Mouse (Mus musculus) heart, postnatal 36 days (tissue): ENCODE data around the gene Nab2. TPM values are rescaled to one million over a fixed set of nuclear protein-coding genes. Genes with fewer than 3 reads are reported as not detected.
A peak's percentile ranks its signal among the peaks of the same experiment; 100 is the strongest.
"Not testable (repeated sequence)": the region's sequence is repeated elsewhere in the genome, so short reads cannot be mapped to it uniquely, and the experiment has no call there.

Source experiments
- DNase-seq, 2 experiments: peaks; one replicate each; pipeline ENCODE4 v3.0.0; 2021 to 2022
- intact Hi-C: fragments of 180-260 bp; cut with DNase I; formaldehyde crosslinking; loops from one replicate; pipeline ENCODE4 v1.15.1; 2025
- total RNA-seq, 2 experiments: library from RNA; stranded (reverse); gene quantifications; 2 replicates each; pipeline ENCODE4 v1.2.3; 2021

The Nab2 gene
- total RNA-seq, 2 experiments from 2014 or later, result 5.7 to 8.4 TPM

- peak; percentile 86 to 90 for DNase-seq
- intact Hi-C loops, result loop anchor here (5.0 kb wide), 2 partner anchors 108 to 332 kb away; partner anchors contain the start of gene Hsd17b6
Observed at GRCm38 (mm10) chr10:127674794-127675522, 6.6 kb upstream of the Nab2 start.

- intact Hi-C loops, result no loop called here
- no peak for DNase-seq
Observed at GRCm38 (mm10) chr10:127674046-127674655, 5.8 kb upstream of the Nab2 start.

DNA sequence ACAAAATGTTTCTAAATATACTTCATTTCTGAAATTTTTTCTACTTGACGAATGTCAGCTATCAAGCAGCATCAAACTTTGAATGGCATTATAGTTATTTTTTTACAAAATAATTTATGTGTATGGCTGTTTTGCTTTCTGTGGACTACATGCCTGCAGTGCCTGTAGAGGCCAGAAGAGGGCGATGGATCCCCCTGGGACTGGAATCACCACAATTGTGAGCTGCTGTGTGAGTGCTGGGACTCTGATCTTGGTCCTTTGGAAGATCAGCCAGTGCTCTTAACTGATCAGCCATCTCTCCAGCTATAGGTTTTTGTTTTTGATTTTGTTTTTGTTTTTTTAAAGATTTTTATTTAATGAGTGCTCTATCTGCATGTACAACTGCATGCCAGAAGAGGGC lies 2.9 kb upstream of the Nab2 start:
- no peak for DNase-seq

DNA sequence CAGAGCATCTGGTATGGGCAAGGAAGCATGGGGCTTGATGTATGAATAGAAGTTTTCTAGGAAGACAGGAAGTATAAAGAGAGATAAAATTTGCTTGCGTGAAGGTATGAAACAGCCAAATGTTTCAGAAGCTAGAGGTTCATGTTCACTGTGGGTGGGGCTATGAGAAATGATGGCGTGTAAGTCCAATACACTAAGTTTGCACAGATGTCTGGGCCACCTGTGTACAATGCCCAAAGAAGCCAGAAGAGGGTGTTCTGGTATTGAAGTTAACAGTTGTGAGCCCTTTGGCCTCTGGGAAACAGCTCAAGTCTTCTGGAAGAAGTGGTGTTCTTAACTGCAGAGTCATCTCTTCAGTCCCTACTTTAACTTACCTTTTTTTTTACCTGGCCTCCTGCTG lies 1.8 kb upstream of the Nab2 start:
- DNase-seq, result no peak
- intact Hi-C loops, result no loop called here

More for the DNA sequence above, 2.9 kb upstream of the Nab2 start:
- intact Hi-C loops, result no loop called here

GRCm38 (mm10) chr10:127669170-127669569 lies 802 bp upstream of the Nab2 start:
- DNase-seq, result no peak

GRCm38 (mm10) chr10:127667269-127668092 lies 887 bp downstream of the Nab2 start:
- DNase-seq, result peak; percentile 83 to 87
- intact Hi-C loops, result loop anchor here (5.0 to 10.0 kb wide), 2 partner anchors 380 to 507 kb away; partner anchors contain the start of gene Mbd6

More at GRCm38 (mm10) chr10:127669170-127669569, 802 bp upstream of the Nab2 start:
- intact Hi-C loops, result loop anchor here (5.0 to 10.0 kb wide), 2 partner anchors 382 to 506 kb away; partner anchors contain the start of gene Mbd6

DNA sequence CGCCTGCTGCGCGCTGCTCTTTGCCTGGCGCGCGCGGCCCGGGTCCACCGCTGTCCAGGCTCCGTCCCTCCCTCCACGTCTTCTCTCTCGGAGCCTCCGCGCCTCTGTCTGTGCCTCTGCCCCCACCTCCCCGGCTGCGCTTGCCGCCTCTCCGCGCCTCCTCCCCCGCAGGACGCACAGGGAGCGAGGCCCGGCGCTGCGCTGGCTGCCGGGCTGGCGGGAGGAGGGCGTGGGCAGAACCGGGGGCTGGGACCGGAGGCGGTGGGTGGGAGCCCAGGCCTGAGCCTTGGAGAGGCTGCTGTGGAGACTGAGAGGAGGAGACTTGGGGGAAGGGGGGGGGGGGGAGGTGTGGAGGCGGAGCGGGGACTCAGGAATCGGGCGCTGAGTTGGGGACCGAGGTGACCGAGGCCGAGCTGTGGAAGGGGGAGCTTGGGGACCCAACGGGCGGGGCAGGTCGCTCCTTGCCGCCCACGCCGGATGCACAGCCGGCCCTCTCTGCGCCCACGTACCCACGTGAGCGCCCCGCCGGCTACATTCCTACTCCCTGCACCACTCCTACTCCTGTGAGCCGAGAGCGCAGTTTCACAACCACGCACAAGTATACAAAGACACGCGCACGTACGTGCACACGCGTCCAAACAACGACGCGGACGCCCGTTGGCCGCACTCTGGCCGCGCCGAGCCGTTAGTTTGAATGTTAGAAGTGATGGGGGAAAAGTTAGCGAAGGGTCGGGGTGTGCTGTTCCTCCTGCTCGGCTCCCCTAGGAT lies 1.7 kb downstream of the Nab2 start, which contains the start of gene Nemp1:
Nemp1 (plus strand) TSS at position 401 of the 768 bp plus-strand sequence.
- peak; percentile 86 to 90 for DNase-seq
- intact Hi-C loops, result loop anchor here (1.0 to 10.0 kb wide), 3 partner anchors 23 to 508 kb away; partner anchors contain the start of gene Mbd6

GRCm38 (mm10) chr10:127665366-127666181 lies 2.8 kb downstream of the Nab2 start:
- intact Hi-C loops, result loop anchor here (1.0 to 10.0 kb wide), 3 partner anchors 22 to 509 kb away; partner anchors contain the start of gene Mbd6
- peak in 1 of 2 experiments; percentile 52 for DNase-seq

DNA sequence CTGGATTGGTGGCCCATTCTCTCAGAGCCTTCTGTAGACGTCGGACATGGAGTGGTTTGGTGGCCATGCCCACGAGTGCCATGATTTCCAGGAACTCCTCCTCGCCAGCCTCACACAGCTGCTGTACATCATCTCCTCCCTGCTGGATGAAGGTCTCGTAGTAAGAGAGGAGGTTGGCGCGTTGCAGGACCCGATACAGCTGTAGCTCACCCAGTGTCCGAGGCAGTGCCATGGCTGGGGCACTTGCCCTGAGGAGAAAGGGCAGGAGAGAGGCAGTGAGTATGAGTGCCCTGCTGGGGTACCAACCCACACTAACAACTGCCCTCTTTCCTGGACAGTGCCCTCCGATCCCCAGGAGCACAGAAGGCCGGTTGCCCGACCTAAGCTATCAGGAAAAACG lies 3.5 kb downstream of the Nab2 start:
- intact Hi-C loops, result loop anchor here (5.0 to 10.0 kb wide), 2 partner anchors 378 to 510 kb away; partner anchors contain the start of gene Mbd6
- no peak for DNase-seq

- no peak for DNase-seq
Observed at GRCm38 (mm10) chr10:127664166-127664565, 4.2 kb downstream of the Nab2 start.

DNA sequence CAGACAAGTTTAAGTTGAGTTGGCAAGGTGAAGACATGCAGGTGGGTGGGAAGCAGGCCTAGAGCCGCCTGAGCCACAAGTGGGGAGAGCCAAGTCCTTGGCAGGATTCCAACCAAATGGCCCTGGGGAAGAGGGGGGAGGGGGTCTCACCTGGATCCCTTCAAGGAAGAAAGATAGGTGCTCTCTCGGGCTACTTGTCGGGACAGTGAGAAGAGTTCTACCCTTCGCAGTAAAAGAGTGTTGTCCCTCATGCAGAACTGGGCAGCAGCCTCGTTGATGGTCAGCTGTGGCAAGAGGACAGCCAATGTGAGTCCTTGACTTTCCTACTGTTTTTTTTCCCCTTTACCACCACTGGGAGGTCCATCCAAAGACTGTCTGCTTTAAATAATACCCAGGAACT lies 4.8 kb downstream of the Nab2 start:
- intact Hi-C loops, result loop anchor here (10.0 kb wide), 1 partner anchor 511 kb away; no protein-coding TSS in a partner anchor
- DNase-seq, result no peak

More at GRCm38 (mm10) chr10:127664166-127664565, 4.2 kb downstream of the Nab2 start:
- intact Hi-C loops, result loop anchor here (10.0 kb wide), 1 partner anchor 511 kb away; no protein-coding TSS in a partner anchor

GRCm38 (mm10) chr10:127662666-127663253 lies 5.6 kb downstream of the Nab2 start:
- DNase-seq, result no peak

GRCm38 (mm10) chr10:127661915-127662663 lies 6.3 kb downstream of the Nab2 start:
- intact Hi-C loops, result loop anchor here (2.0 to 10.0 kb wide), 2 partner anchors 15 to 513 kb away; no protein-coding TSS in a partner anchor

More at GRCm38 (mm10) chr10:127662666-127663253, 5.6 kb downstream of the Nab2 start:
- intact Hi-C loops, result loop anchor here (10.0 kb wide), 1 partner anchor 512 kb away; no protein-coding TSS in a partner anchor

GRCm38 (mm10) chr10:127661291-127661914 lies 7.0 kb downstream of the Nab2 start:
- DNase-seq, result no peak
- intact Hi-C loops, result loop anchor here (2.0 to 10.0 kb wide), 2 partner anchors 15 to 513 kb away; no protein-coding TSS in a partner anchor

More at GRCm38 (mm10) chr10:127661915-127662663, 6.3 kb downstream of the Nab2 start:
- DNase-seq, result peak; percentile 64 to 73

DNA sequence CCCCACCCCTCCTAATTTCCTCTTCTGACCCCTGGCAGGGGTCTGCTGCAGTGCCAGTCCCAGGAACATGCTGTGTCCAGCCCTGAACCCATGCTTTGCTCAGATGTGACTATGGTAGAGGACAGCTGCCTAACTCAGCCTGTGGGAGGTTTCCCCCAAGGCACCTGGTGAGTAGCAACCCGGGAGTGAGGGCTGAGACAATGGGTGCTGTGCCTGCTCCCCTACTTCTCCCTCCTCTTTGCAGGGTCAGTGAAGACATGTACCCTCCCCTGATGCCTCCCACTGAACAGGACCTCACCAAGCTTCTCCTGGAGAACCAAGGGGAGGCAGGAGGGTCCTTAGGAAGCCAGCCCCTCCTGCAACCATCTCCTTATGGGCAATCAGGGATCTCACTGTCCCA lies 8.8 kb downstream of the Nab2 start:
- intact Hi-C loops, result no loop called here
- no peak for DNase-seq

GRCm38 (mm10) chr10:127658076-127658475 lies 10.3 kb downstream of the Nab2 start:
- no peak for DNase-seq
- intact Hi-C loops, result no loop called here

- intact Hi-C loops, DNase-seq: not testable (repeated sequence)
Observed at GRCm38 (mm10) chr10:127657617-127658016, 10.8 kb downstream of the Nab2 start.
